Mouse (Mus musculus): ENCODE results near the gene Gm20532. TPM values are rescaled to one million over a fixed set of nuclear protein-coding genes. Genes with fewer than 3 reads are reported as not detected.
A peak's percentile ranks its signal among the peaks of the same experiment; 100 is the strongest.

The Gm20532 gene
- polyA plus RNA-seq, 1 experiment from 2014 or later, result not detected

DNA sequence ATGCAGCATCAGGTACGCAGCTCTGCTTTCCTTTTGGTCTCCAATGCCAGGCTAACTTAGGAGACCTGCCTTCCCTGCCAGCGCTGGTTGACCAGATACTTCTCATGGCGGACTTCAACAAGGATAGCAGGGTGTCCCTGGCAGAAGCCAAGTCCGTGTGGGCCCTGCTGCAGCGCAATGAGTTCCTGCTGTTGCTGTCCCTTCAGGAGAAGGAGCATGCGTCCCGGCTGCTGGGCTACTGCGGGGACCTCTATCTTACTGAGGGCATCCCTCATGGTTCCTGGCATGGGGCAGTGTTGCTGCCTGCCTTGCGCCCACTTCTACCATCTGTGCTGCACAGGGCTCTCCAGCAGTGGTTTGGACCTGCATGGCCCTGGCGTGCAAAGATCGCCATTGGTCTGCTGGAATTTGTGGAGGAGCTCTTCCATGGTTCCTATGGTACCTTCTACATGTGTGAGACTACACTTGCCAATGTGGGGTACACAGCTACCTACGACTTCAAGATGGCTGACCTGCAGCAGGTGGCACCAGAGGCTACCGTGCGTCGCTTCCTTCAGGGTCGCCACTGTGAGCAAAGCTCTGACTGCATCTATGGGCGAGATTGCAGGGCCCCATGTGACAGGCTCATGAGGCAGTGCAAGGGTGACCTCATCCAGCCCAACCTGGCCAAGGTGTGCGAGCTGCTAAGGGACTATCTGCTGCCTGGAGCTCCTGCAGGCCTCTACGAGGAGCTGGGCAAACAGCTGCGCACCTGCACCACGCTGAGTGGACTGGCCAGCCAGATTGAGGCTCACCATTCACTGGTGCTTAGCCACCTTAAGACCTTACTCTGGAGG, 49.3 kb downstream of the Gm20532 start:
- 77% methylated on average over 21 of the region's 21 CpGs for WGBS
- Histone ChIP-seq H3K9me3 (ENCODE audit: control insufficient read depth, low read length) (no peaks in the 10 kb centered on the region), H3K9ac (ENCODE audit: low read depth, low read length) (no peak overlapping the region), H3K27ac (ENCODE audit: low read depth, low read length) (no peak overlapping the region), H3K4me1 (replicated peaks; ENCODE audit: control insufficient read depth, insufficient read depth, low read length) (peaks cover 13% of the 10 kb centered on the region; the same call in 1 of the 2 replicates), H3K36me3 (ENCODE audit: control insufficient read depth, insufficient read depth, low read length) (peaks cover 4% of the 10 kb centered on the region; the same call in 1 of the 2 replicates), H3K4me3 (ENCODE audit: low read depth, low read length) (no peak overlapping the region), H3K4me2 (replicated peaks; ENCODE audit: low read depth, low read length) (no peak overlapping the region), H3K27me3 (ENCODE audit: control insufficient read depth, insufficient read depth, low read length) (no peaks in the 10 kb centered on the region)
- ATAC-seq (ENCODE audit: low FRiP score) (no peak), DNase-seq (ENCODE audit: low spot score) (no peak)

DNA sequence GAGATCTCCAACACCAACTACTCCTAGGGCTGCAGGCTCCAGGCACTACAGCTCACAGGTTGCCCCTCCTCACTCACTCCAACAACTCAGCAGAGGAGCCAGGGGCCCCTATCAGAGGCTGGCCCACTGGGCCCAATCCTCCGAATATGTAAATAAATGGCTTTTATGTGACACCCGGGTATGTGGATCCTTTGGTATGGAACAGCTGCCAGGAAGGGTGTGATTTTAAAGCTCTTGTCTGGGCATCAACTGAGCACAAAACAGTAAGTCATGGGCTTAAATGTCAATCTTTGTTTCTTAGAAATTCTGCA, 49.8 kb downstream of the Gm20532 start:
- ATAC-seq (ENCODE audit: low FRiP score) (no peak), DNase-seq (ENCODE audit: low spot score) (no peak)
- 67% methylated on average over 2 of the region's 2 CpGs for WGBS
- Histone ChIP-seq H3K36me3 (ENCODE audit: control insufficient read depth, insufficient read depth, low read length) (peaks cover 4% of the 10 kb centered on the region; the same call in 1 of the 2 replicates), H3K9me3 (ENCODE audit: control insufficient read depth, low read length) (no peaks in the 10 kb centered on the region), H3K4me2 (replicated peaks; ENCODE audit: low read depth, low read length) (no peak overlapping the region), H3K27me3 (ENCODE audit: control insufficient read depth, insufficient read depth, low read length) (no peaks in the 10 kb centered on the region), H3K9ac (ENCODE audit: low read depth, low read length) (no peak overlapping the region), H3K4me1 (replicated peaks; ENCODE audit: control insufficient read depth, insufficient read depth, low read length) (peaks cover 13% of the 10 kb centered on the region; the same call in 1 of the 2 replicates), H3K4me3 (ENCODE audit: low read depth, low read length) (no peak overlapping the region), H3K27ac (ENCODE audit: low read depth, low read length) (no peak overlapping the region)

- ATAC-seq (ENCODE audit: low FRiP score), result no peak
- Histone ChIP-seq H3K36me3 (ENCODE audit: control insufficient read depth, insufficient read depth, low read length) (peaks cover 4% of the 10 kb centered on the region; the same call in 1 of the 2 replicates), H3K4me2 (replicated peaks; ENCODE audit: low read depth, low read length) (no peak overlapping the region; the same call in 1 of the 2 replicates), H3K4me3 (ENCODE audit: low read depth, low read length) (no peak overlapping the region), H3K27ac (ENCODE audit: low read depth, low read length) (no peak overlapping the region), H3K4me1 (replicated peaks; ENCODE audit: control insufficient read depth, insufficient read depth, low read length) (peaks cover 13% of the 10 kb centered on the region; the same call in 1 of the 2 replicates), H3K9me3 (ENCODE audit: control insufficient read depth, low read length) (no peaks in the 10 kb centered on the region), H3K9ac (ENCODE audit: low read depth, low read length) (no peak overlapping the region), H3K27me3 (ENCODE audit: control insufficient read depth, insufficient read depth, low read length) (no peaks in the 10 kb centered on the region)
- WGBS, result 82% methylated on average over 4 of the region's 4 CpGs
- no peak for DNase-seq (ENCODE audit: low spot score)
Measured at GRCm38 (mm10) chr2:26637316-26637932, 51.0 kb downstream of the Gm20532 start.

GRCm38 (mm10) chr2:26638039-26638438, 51.6 kb downstream of the Gm20532 start:
- peaks cover 4% of the 10 kb centered on the region; the same call in 1 of the 2 replicates for H3K36me3 ChIP-seq (ENCODE audit: control insufficient read depth, insufficient read depth, low read length)
- no peak for ATAC-seq (ENCODE audit: low FRiP score)
- 84% methylated on average over 5 of the region's 5 CpGs for WGBS
- H3K4me3 ChIP-seq (ENCODE audit: low read depth, low read length), result no peak overlapping the region
- H3K27ac ChIP-seq (ENCODE audit: low read depth, low read length), result no peak overlapping the region
- H3K4me2 ChIP-seq (replicated peaks; ENCODE audit: low read depth, low read length), result peak overlapping the region; percentile 50; the same call in 1 of the 2 replicates
- peak overlapping the region; percentile 37; the same call in 1 of the 2 replicates for H3K9ac ChIP-seq (ENCODE audit: low read depth, low read length)
- no peaks in the 10 kb centered on the region for H3K27me3 ChIP-seq (ENCODE audit: control insufficient read depth, insufficient read depth, low read length)
- no peak for DNase-seq (ENCODE audit: low spot score)
- H3K9me3 ChIP-seq (ENCODE audit: control insufficient read depth, low read length), result no peaks in the 10 kb centered on the region
- H3K4me1 ChIP-seq (replicated peaks; ENCODE audit: control insufficient read depth, insufficient read depth, low read length), result peaks cover 11% of the 10 kb centered on the region; the same call in 1 of the 2 replicates

GRCm38 (mm10) chr2:26638572-26638971, 52.1 kb downstream of the Gm20532 start:
- ATAC-seq (ENCODE audit: low FRiP score) (no peak), DNase-seq (ENCODE audit: low spot score) (no peak)
- Histone ChIP-seq H3K9ac (ENCODE audit: low read depth, low read length) (peak overlapping the region; percentile 37), H3K27me3 (ENCODE audit: control insufficient read depth, insufficient read depth, low read length) (no peaks in the 10 kb centered on the region), H3K9me3 (ENCODE audit: control insufficient read depth, low read length) (no peaks in the 10 kb centered on the region), H3K4me1 (replicated peaks; ENCODE audit: control insufficient read depth, insufficient read depth, low read length) (peaks cover 11% of the 10 kb centered on the region; the same call in 1 of the 2 replicates), H3K4me2 (replicated peaks; ENCODE audit: low read depth, low read length) (peak overlapping the region; percentile 50), H3K27ac (ENCODE audit: low read depth, low read length) (peak overlapping the region; percentile 36; the same call in 1 of the 2 replicates), H3K4me3 (ENCODE audit: low read depth, low read length) (peak overlapping the region; percentile 93), H3K36me3 (ENCODE audit: control insufficient read depth, insufficient read depth, low read length) (peaks cover 4% of the 10 kb centered on the region; the same call in 1 of the 2 replicates)
- WGBS, result 82% methylated on average over 5 of the region's 5 CpGs

- 16% methylated on average over 8 of the region's 8 CpGs for WGBS
- no peaks in the 10 kb centered on the region for H3K27me3 ChIP-seq (ENCODE audit: control insufficient read depth, insufficient read depth, low read length)
- no peak overlapping the region for H3K27ac ChIP-seq (ENCODE audit: low read depth, low read length)
- peak overlapping the region; percentile 50 for H3K4me2 ChIP-seq (replicated peaks; ENCODE audit: low read depth, low read length)
- H3K9me3 ChIP-seq (ENCODE audit: control insufficient read depth, low read length), result no peaks in the 10 kb centered on the region
- DNase-seq (ENCODE audit: low spot score) (peak; percentile 50), ATAC-seq (ENCODE audit: low FRiP score) (peak; percentile 31; the same call in 1 of the 2 replicates)
- H3K36me3 ChIP-seq (ENCODE audit: control insufficient read depth, insufficient read depth, low read length), result peaks cover 4% of the 10 kb centered on the region; the same call in 1 of the 2 replicates
- peak overlapping the region; percentile 37 for H3K9ac ChIP-seq (ENCODE audit: low read depth, low read length)
- H3K4me3 ChIP-seq (ENCODE audit: low read depth, low read length), result peak overlapping the region; percentile 93
- H3K4me1 ChIP-seq (replicated peaks; ENCODE audit: control insufficient read depth, insufficient read depth, low read length), result peaks cover 11% of the 10 kb centered on the region; the same call in 1 of the 2 replicates
Measured at GRCm38 (mm10) chr2:26639083-26639482, 52.6 kb downstream of the Gm20532 start.

DNA sequence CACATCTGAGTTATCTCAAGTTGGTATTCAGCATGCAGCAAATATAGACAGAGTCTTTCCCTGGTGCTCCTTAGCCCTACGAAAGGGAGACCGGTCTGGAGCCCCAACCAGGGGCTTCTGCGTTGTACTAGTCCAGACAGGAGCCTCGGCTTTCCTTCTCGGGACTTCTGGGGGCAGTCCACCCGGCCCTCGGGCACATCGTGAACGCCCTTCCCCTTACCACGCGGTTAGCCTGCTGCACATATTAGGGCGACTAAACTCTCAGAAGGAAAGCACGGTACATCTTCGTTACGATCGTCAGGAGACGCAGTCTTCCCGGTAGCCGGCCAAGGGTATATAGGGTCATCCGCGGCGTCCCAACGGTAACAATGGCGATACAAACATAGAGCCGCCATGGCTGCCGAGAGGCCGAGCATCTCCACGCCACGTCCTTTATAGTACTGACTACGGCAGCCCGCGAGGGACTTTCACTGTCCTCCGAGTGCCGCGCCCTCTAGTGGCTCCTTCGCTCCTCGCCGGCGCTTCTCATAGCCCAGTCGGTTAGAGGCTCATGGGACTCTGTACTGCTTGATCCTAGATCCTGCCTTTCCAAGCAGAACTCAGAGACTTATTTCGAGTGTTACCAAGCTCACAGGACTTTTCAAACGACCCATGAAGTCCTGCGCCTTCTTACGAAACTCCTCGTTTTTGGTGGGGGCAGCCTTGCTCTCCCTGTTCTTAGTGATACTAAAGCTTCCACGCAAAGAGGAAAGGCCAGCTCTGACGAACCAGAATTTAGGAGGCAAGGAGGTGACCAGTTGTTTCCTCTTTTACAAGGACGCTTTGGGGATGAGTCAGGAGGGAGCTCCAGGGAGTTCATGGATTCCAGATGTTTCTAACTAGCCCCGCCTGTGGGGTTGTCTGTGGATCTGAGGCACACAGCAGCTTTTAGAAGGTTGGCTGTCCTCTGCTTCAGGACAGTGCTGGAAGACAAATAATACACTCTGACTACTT, 53.7 kb downstream of the Gm20532 start:
- no peaks in the 10 kb centered on the region for H3K9me3 ChIP-seq (ENCODE audit: control insufficient read depth, low read length)
- peak overlapping the region; percentile 50 for H3K4me2 ChIP-seq (replicated peaks; ENCODE audit: low read depth, low read length)
- WGBS, result 5% methylated on average over 49 of the region's 49 CpGs
- peak overlapping the region; percentile 62; the same call in 1 of the 2 replicates for H3K27ac ChIP-seq (ENCODE audit: low read depth, low read length)
- ATAC-seq (ENCODE audit: low FRiP score), result peak; percentile 81
- H3K27me3 ChIP-seq (ENCODE audit: control insufficient read depth, insufficient read depth, low read length), result no peaks in the 10 kb centered on the region
- H3K9ac ChIP-seq (ENCODE audit: low read depth, low read length), result peak overlapping the region; percentile 99
- peaks cover 11% of the 10 kb centered on the region; the same call in 1 of the 2 replicates for H3K4me1 ChIP-seq (replicated peaks; ENCODE audit: control insufficient read depth, insufficient read depth, low read length)
- peak overlapping the region; percentile 93 for H3K4me3 ChIP-seq (ENCODE audit: low read depth, low read length)
- peaks cover 4% of the 10 kb centered on the region; the same call in 1 of the 2 replicates for H3K36me3 ChIP-seq (ENCODE audit: control insufficient read depth, insufficient read depth, low read length)
- DNase-seq (ENCODE audit: low spot score), result peak; percentile 99

All from hindbrain, embryonic 11.5 days (tissue).